Mouse (Mus musculus) embryonic facial prominence, embryonic 14.5 days (tissue): Measurements from ENCODE around the gene Pgm2l1. TPM values are rescaled to one million over a fixed set of nuclear protein-coding genes. Genes with fewer than 3 reads are reported as not detected.

Experiments used
- ATAC-seq: fragments of 200-750 bp; cut with Nextera tagmentation; 2 replicates; pipeline ENCODE4 v1.8.0; 2017; ENCODE audit warnings: low read depth, moderate number of reproducible peaks, moderate TSS enrichment
- DNase-seq: peaks from one replicate; pipeline ENCODE4 v3.0.0-alpha.2; 2015; ENCODE audit warnings: low spot score
- H3K27ac ChIP-seq: fragments of 300-500 bp; sonication (generic); replicated peaks from 2 replicates; pipeline ENCODE4 v1.5.1; 2014; ENCODE audit warnings: low read depth, mild to moderate bottlenecking, low read length, moderate library complexity
- H3K27me3 ChIP-seq: fragments of 300-500 bp; sonication (generic); replicated peaks from 2 replicates; pipeline ENCODE4 v1.6.1; 2014; ENCODE audit warnings: low read length; ENCODE audit not compliant: control insufficient read depth, insufficient read depth
- H3K36me3 ChIP-seq: fragments of 300-500 bp; sonication (generic); 2 replicates; pipeline ENCODE4 v1.6.1; 2014; ENCODE audit warnings: low read length, mixed read lengths; ENCODE audit not compliant: control insufficient read depth, insufficient read depth
- H3K4me1 ChIP-seq: fragments of 300-500 bp; sonication (generic); 2 replicates; pipeline ENCODE4 v1.6.1; 2014; ENCODE audit warnings: antibody characterized with exemption, low read length; ENCODE audit not compliant: control insufficient read depth, insufficient read depth
- H3K4me2 ChIP-seq: fragments of 300-500 bp; sonication (generic); 2 replicates; pipeline ENCODE4 v1.6.1; 2014; ENCODE audit warnings: low read depth, mild to moderate bottlenecking, low read length, moderate library complexity, mixed read lengths
- H3K4me3 ChIP-seq: fragments of 300-500 bp; sonication (generic); 2 replicates; pipeline ENCODE4 v1.5.1; 2014; ENCODE audit warnings: low read depth, mild to moderate bottlenecking, low read length
- H3K9ac ChIP-seq: fragments of 300-500 bp; sonication (generic); 2 replicates; pipeline ENCODE4 v1.6.1; 2014; ENCODE audit warnings: low read depth, mild to moderate bottlenecking, low read length, moderate library complexity, mixed read lengths
- H3K9me3 ChIP-seq: fragments of 300-500 bp; sonication (generic); 2 replicates; pipeline ENCODE4 v1.6.1; 2016; ENCODE audit warnings: low read length; ENCODE audit not compliant: control insufficient read depth
- WGBS: fragments of 180-500 bp; shearing (Covaris S2); extraction: QIAGEN DNeasy Blood & Tissue Kit; methylation state at CpG from one replicate; pipeline ENCODE4 v1.1.7; 2014; 5-methylcytosine and 5-hydroxymethylcytosine counted together
- polyA plus RNA-seq: library from polyadenylated mRNA; unstranded; fragments of >200 nt; fragmentation: Nextera tagmentation; extraction: Ambion mirVana; gene quantifications from 2 replicates; pipeline ENCODE4 v1.2.1, GENCODE M21; 2014

Gene Pgm2l1
- polyA plus RNA-seq, 1 experiment from 2014 or later, result 3.8 TPM

GRCm38 (mm10) chr7:100288622-100289021 lies 61.4 kb downstream of the Pgm2l1 start:
- Histone ChIP-seq H3K4me3 (peak overlapping the region; percentile 18), H3K9me3 (no peaks in the 10 kb centered on the region)
- peak; percentile 94 for DNase-seq

DNA sequence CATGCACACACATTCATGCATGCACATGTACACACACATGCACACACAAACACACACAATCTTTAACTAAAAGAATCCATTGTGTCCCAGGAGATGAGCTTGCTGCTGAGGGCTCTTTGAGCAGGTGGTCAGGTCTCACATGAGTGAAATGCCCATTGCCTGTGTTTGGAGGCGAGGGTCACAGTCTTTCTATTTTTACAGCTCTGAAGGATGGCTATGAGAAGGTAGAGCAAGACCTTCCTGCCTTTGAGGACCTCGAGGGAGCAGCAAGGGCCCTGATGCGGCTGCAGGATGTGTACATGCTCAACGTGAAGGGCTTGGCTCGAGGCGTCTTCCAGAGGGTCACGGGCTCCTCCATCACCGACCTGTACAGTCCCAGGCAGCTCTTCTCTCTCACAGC lies 66.4 kb downstream of the Pgm2l1 start:
- no peak for DNase-seq
- Histone ChIP-seq H3K27me3 (no peaks in the 10 kb centered on the region), H3K4me3 (no peak overlapping the region), H3K27ac (no peak overlapping the region), H3K9me3 (no peaks in the 10 kb centered on the region), H3K36me3 (peaks cover 43% of the 10 kb centered on the region; the same call in 1 of the 2 replicates), H3K4me2 (no peak overlapping the region), H3K4me1 (peaks cover 14% of the 10 kb centered on the region), H3K9ac (no peak overlapping the region)
- ATAC-seq, result no peak
- 88% methylated on average over 8 of the region's 8 CpGs for WGBS

More at GRCm38 (mm10) chr7:100288622-100289021, 61.4 kb downstream of the Pgm2l1 start:
- peak overlapping the region; percentile 48 for H3K9ac ChIP-seq
- peak overlapping the region; percentile 92 for H3K4me2 ChIP-seq
- H3K27me3 ChIP-seq, result no peaks in the 10 kb centered on the region
- peaks cover 37% of the 10 kb centered on the region for H3K4me1 ChIP-seq
- WGBS, result 14% methylated on average over 11 of the region's 11 CpGs
- H3K36me3 ChIP-seq, result 0 out of 2 replicates have a peak, but pooled peaks cover 17% of the 10 kb centered on the region
- peak; percentile 87 for ATAC-seq
- peak overlapping the region; percentile 95 for H3K27ac ChIP-seq

DNA sequence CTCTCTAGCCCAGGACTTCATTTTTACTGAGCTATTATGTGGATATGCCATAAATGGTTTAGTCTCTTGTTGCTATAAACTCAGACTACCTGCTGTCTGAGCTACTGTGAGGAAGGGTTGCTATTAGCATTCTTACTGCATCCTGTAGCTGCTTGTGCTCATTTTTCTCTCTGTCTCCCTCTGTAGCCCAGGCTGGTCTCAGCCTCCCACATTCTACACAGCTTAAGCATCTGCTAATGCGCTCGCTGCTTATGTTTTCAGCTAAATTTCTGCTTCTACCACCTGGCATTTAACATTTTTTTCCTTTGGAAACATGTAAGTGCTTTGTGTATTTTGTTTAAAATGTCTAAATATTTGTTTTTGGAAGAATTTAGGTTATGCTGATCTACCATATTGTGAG lies 68.6 kb downstream of the Pgm2l1 start:
- H3K4me3 ChIP-seq, result no peak overlapping the region
- H3K9ac ChIP-seq, result no peak overlapping the region
- H3K9me3 ChIP-seq, result no peaks in the 10 kb centered on the region
- H3K27me3 ChIP-seq, result no peaks in the 10 kb centered on the region
- H3K4me2 ChIP-seq, result no peak overlapping the region
- peaks cover 42% of the 10 kb centered on the region; the same call in 1 of the 2 replicates for H3K36me3 ChIP-seq
- ATAC-seq, result no peak
- no peak overlapping the region for H3K27ac ChIP-seq
- WGBS, result 89% methylated on average over 2 of the region's 2 CpGs
- no peaks in the 10 kb centered on the region for H3K4me1 ChIP-seq
- no peak for DNase-seq

DNA sequence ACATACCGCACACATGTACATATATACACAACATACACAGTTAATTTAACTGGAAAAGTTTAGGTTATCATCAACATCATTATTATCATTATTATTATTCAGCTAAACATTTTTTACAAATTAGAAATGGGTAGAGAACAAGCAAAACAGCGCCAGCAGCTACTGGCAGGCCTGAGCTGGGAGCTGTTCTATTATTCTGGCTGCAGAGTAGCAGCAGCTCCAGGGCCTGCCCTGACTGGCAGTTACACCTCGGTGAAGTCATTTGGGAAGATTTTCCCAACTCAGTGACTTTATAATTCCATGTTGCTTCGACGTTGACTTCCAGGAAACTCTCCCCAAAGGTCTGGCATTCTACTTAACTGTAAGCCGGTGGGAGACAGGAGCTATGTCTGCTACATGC lies 69.5 kb downstream of the Pgm2l1 start:
- H3K4me2 ChIP-seq, result no peak overlapping the region
- WGBS, result 72% methylated on average over 6 of the region's 6 CpGs
- no peak overlapping the region for H3K4me3 ChIP-seq
- H3K9ac ChIP-seq, result no peak overlapping the region
- H3K36me3 ChIP-seq, result peaks cover 38% of the 10 kb centered on the region; the same call in 1 of the 2 replicates
- DNase-seq (no peak), ATAC-seq (no peak)
- no peaks in the 10 kb centered on the region for H3K9me3 ChIP-seq
- no peaks in the 10 kb centered on the region; the same call in 1 of the 2 replicates for H3K4me1 ChIP-seq
- no peak overlapping the region for H3K27ac ChIP-seq
- H3K27me3 ChIP-seq, result no peaks in the 10 kb centered on the region

- Histone ChIP-seq H3K9me3 (no peaks in the 10 kb centered on the region), H3K27me3 (no peaks in the 10 kb centered on the region), H3K4me1 (peaks cover 4% of the 10 kb centered on the region; the same call in 1 of the 2 replicates), H3K9ac (no peak overlapping the region), H3K36me3 (peaks cover 27% of the 10 kb centered on the region; the same call in 1 of the 2 replicates), H3K4me2 (no peak overlapping the region), H3K27ac (no peak overlapping the region), H3K4me3 (no peak overlapping the region)
- WGBS, result 59% methylated on average over 14 of the region's 14 CpGs
- ATAC-seq (peak; percentile 51; the same call in 1 of the 2 replicates), DNase-seq (peak; percentile 54)
These were observed 71.8 kb downstream of the Pgm2l1 start for GRCm38 (mm10) chr7:100298861-100299510.

- peaks cover 4% of the 10 kb centered on the region; the same call in 1 of the 2 replicates for H3K4me1 ChIP-seq
- peaks cover 14% of the 10 kb centered on the region; the same call in 1 of the 2 replicates for H3K36me3 ChIP-seq
- DNase-seq, result no peak
- no peaks in the 10 kb centered on the region for H3K9me3 ChIP-seq
- H3K27ac ChIP-seq, result peak overlapping the region; percentile 87; the same call in 1 of the 2 replicates
- H3K27me3 ChIP-seq, result no peaks in the 10 kb centered on the region
- H3K9ac ChIP-seq, result no peak overlapping the region
- 70% methylated on average over 3 of the region's 3 CpGs for WGBS
- ATAC-seq, result no peak
- H3K4me2 ChIP-seq, result no peak overlapping the region
- no peak overlapping the region for H3K4me3 ChIP-seq
These were observed 74.2 kb downstream of the Pgm2l1 start for GRCm38 (mm10) chr7:100301390-100301789.

DNA sequence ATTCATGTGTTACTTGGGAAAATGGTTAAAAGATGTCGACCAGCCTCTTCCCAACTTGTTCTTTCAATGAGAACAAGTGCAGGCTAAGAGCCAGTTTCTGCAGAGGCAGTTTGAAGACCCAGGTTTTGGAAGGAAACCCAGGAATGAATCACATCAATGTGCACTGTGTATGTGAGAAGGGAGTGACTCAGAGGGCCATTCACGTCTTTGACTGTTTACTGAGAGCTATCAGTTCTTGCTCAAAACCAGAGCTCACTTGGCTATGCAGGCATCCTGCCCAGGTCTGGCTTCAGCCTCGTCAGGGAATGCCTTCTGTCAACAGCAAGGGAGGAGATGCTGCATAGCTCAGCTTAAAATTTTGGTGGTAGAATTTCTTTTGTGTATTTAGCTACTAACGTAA lies 75.1 kb downstream of the Pgm2l1 start:
- 49% methylated on average over 4 of the region's 4 CpGs for WGBS
- Histone ChIP-seq H3K27me3 (no peaks in the 10 kb centered on the region), H3K4me3 (no peak overlapping the region), H3K4me2 (no peak overlapping the region), H3K4me1 (peaks cover 4% of the 10 kb centered on the region; the same call in 1 of the 2 replicates), H3K9me3 (no peaks in the 10 kb centered on the region), H3K36me3 (peaks cover 19% of the 10 kb centered on the region; the same call in 1 of the 2 replicates), H3K27ac (peak overlapping the region; percentile 87), H3K9ac (no peak overlapping the region)
- peak; percentile 86 for ATAC-seq
- peak; percentile 88 for DNase-seq

DNA sequence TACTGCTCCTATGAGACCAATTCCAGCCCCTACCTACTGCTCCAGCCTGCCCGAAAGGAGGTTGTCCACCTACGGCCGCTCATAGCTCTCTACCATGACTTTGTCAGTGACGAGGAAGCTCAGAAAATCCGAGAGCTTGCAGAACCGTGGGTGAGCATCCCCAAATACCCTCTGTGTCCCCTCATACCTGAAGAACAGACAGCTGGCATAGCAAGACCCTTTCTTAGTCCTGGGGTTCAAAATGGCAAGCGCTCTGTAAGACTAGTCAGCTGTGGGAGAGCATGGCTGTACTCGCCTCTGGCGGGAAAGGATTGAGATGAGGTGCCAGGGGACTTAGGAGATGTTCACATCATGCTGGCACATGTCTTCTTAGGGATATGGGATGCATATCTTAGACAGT lies 78.7 kb downstream of the Pgm2l1 start:
- Histone ChIP-seq H3K4me1 (peaks cover 21% of the 10 kb centered on the region; the same call in 1 of the 2 replicates), H3K9me3 (no peaks in the 10 kb centered on the region), H3K4me3 (no peak overlapping the region), H3K36me3 (0 out of 2 replicates have a peak, but pooled peaks cover 6% of the 10 kb centered on the region), H3K27me3 (no peaks in the 10 kb centered on the region), H3K27ac (no peak overlapping the region), H3K4me2 (no peak overlapping the region), H3K9ac (no peak overlapping the region)
- no peak for DNase-seq
- WGBS, result 89% methylated on average over 9 of the region's 9 CpGs
- ATAC-seq, result no peak
